Mouse (Mus musculus): ENCODE measurements around the gene Ubn1.

The Ubn1 gene

GRCm38 (mm10) chr16:5071974-5072373 is 22.1 kb downstream of the Ubn1 start:
- DNase-seq (ENCODE audit: low spot score), result no peak

- DNase-seq (ENCODE audit: low spot score), result no peak
Observed at GRCm38 (mm10) chr16:5074341-5074740, 24.5 kb downstream of the Ubn1 start.

GRCm38 (mm10) chr16:5085196-5085595 is 35.3 kb downstream of the Ubn1 start:
- no peak for DNase-seq (ENCODE audit: low spot score)

GRCm38 (mm10) chr16:5086179-5086578 is 36.3 kb downstream of the Ubn1 start:
- no peak for DNase-seq (ENCODE audit: low spot score)

GRCm38 (mm10) chr16:5089021-5089420 is 39.2 kb downstream of the Ubn1 start:
- DNase-seq (ENCODE audit: low spot score), result no peak

- DNase-seq (ENCODE audit: low spot score), result no peak
Observed at GRCm38 (mm10) chr16:5093285-5093684, 43.4 kb downstream of the Ubn1 start.

GRCm38 (mm10) chr16:5096504-5096903 is 46.6 kb downstream of the Ubn1 start:
- DNase-seq (ENCODE audit: low spot score), result no peak

GRCm38 (mm10) chr16:5101000-5101399 is 51.1 kb downstream of the Ubn1 start:
- no peak for DNase-seq (ENCODE audit: low spot score)

GRCm38 (mm10) chr16:5109877-5110276 is 60.0 kb downstream of the Ubn1 start:
- no peak for DNase-seq (ENCODE audit: low spot score)

- no peak for DNase-seq (ENCODE audit: low spot score)
Observed at GRCm38 (mm10) chr16:5111021-5111420, 61.2 kb downstream of the Ubn1 start.

GRCm38 (mm10) chr16:5113002-5113550 is 63.2 kb downstream of the Ubn1 start:
- DNase-seq (ENCODE audit: low spot score), result no peak

GRCm38 (mm10) chr16:5113582-5113981 is 63.7 kb downstream of the Ubn1 start:
- no peak for DNase-seq (ENCODE audit: low spot score)

- DNase-seq (ENCODE audit: low spot score), result no peak
Observed at GRCm38 (mm10) chr16:5119385-5119784, 69.5 kb downstream of the Ubn1 start.

GRCm38 (mm10) chr16:5119845-5120244 is 70.0 kb downstream of the Ubn1 start:
- DNase-seq (ENCODE audit: low spot score), result no peak

GRCm38 (mm10) chr16:5123476-5123875 is 73.6 kb downstream of the Ubn1 start:
- DNase-seq (ENCODE audit: low spot score), result no peak

- no peak for DNase-seq (ENCODE audit: low spot score)
Observed at GRCm38 (mm10) chr16:5130196-5130595, 80.3 kb downstream of the Ubn1 start.

- no peak for DNase-seq (ENCODE audit: low spot score)
Observed at GRCm38 (mm10) chr16:5130766-5131165, 80.9 kb downstream of the Ubn1 start.

GRCm38 (mm10) chr16:5131251-5131922 is 81.5 kb downstream of the Ubn1 start:
- no peak for DNase-seq (ENCODE audit: low spot score)

- DNase-seq (ENCODE audit: low spot score), result peak; percentile 44
Observed at GRCm38 (mm10) chr16:5132401-5132801, 82.5 kb downstream of the Ubn1 start, which contains the start of gene Ppl. Gene Ppl (minus strand): TSS chr16:5132421.

- DNase-seq (ENCODE audit: low spot score), result peak; percentile 31
Observed at GRCm38 (mm10) chr16:5134623-5135330, 84.9 kb downstream of the Ubn1 start.

GRCm38 (mm10) chr16:5135551-5136261 is 85.8 kb downstream of the Ubn1 start:
- no peak for DNase-seq (ENCODE audit: low spot score)
